Mouse (Mus musculus) bone marrow macrophage, adult 2 months (primary cell): ENCODE results near the gene Gcnt2.

Experiments
- CTCF ChIP-seq: IDR thresholded peaks from 2 replicates; pipeline ENCODE4 v1.5.1; 2012; ENCODE audit warnings: low read depth, mild to moderate bottlenecking, low read length, moderate library complexity
- POLR2A ChIP-seq: IDR thresholded peaks from 2 replicates; pipeline ENCODE4 v1.6.1; 2012; ENCODE audit warnings: mild to moderate bottlenecking, low read depth, low read length, borderline replicate concordance

DNA sequence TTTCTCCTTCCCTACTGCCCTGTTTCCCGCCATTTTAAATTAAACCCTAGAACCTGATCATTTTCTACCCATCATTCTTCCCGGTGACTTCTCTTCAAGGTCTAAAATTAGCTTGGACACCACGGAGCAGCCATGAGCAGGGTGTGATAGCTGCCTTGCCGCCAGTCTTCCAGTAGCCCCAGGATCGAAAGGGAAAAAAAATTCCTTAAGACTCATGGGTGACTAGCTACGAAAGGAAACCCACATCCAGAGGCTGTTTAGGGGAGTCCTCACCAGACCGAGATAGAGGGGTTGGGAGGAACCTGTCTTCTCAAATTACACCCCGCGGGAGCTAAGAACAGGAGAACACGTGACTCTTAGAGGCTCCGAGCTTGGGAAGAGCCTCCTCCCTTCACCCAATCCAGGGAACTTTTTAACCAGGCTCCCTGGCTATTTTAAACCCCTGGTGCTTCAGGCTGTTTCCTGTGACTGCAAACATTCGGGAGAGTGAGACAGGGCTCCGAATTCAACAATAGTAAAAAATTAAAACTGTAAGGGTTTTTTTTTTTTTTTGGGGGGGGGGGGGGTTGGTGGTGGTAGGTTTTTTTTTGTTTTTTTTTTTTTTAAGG lies 5.0 kb upstream of the Gcnt2 start:
- TF ChIP-seq POLR2A (no peak), CTCF (no peak)
